9 mouse cellular contexts compared by ENCODE assay signal in genomic region chr1:155212081-155212480, GRCm38 (mm10). TPM values are rescaled to one million over a fixed set of nuclear protein-coding genes. Genes with fewer than 3 reads are reported as not detected.
DNase-seq lines count a peak whose midpoint lies in the region; ATAC-seq and TF ChIP-seq lines count a peak whose summit lies in the region.
"Had no signal": no experiment of that assay in that cellular context is flagged by ENCODE, and none has a peak within 500 bp of the region (broad histone marks: within the 10 kb centered on the region; RNA-seq: fewer than 3 reads in every experiment).

No protein-coding gene starts in this region.

- 33% methylated on average over 4 of the region's 4 CpGs for WGBS in lung, embryonic 15.5 days
- WGBS in lung, adult 2 months: 21% methylated on average over 4 of the region's 4 CpGs
- 20% methylated on average over 4 of the region's 4 CpGs for WGBS in neural tube, embryonic 14.5 days

- DNase-seq in adrenal gland, adult 2 months: peak; percentile 52
- no peak for DNase-seq in adrenal gland, postnatal 4 days (ENCODE audit: low spot score in 2 of 2)
- DNase-seq in lung, adult 2 months: no peak
- DNase-seq in kidney, postnatal 10 days: peak; percentile 45
- no peak for DNase-seq in left cerebral cortex, adult 9 months (ENCODE audit: low spot score in 2 of 2)
- DNase-seq in embryo, embryonic 10 days (ENCODE audit: low spot score): no peak

- no peaks in the 10 kb centered on the region for H3K27me3 ChIP-seq in lung, embryonic 15.5 days
- no peaks in the 10 kb centered on the region for H3K27me3 ChIP-seq in neural tube, embryonic 14.5 days (ENCODE audit: control insufficient read depth, insufficient read depth, low read length)

- no peak overlapping the region for H3K4me3 ChIP-seq in lung, embryonic 15.5 days
- no peak overlapping the region for H3K4me3 ChIP-seq in lung, adult 2 months (replicated peaks; ENCODE audit: extremely low read depth, low read depth, low read length)
- no peak overlapping the region for H3K4me3 ChIP-seq in neural tube, embryonic 14.5 days (ENCODE audit: low read depth, low read length)
- H3K4me3 ChIP-seq: megakaryocyte, embryonic 14.5 days had no signal

- 0 out of 2 replicates have a peak, but pooled peaks have one; percentile 1 for ATAC-seq in lung, embryonic 15.5 days (ENCODE audit: borderline replicate concordance, extremely low read depth, low FRiP score, low TSS enrichment)
- 0 out of 2 replicates have a peak, but pooled peaks have one; percentile 5 for ATAC-seq in neural tube, embryonic 14.5 days (ENCODE audit: low read depth)

- peak overlapping the region; percentile 5; the same call in 1 of the 2 replicates for H3K4me2 ChIP-seq in lung, embryonic 15.5 days
- no peak overlapping the region for H3K4me2 ChIP-seq in neural tube, embryonic 14.5 days (ENCODE audit: low read depth, low read length)

- no peak for TF ChIP-seq CTCF in lung, adult 2 months (IDR thresholded peaks at IDR 0.05; ENCODE audit: insufficient read depth, low read length)

- H3K27ac ChIP-seq in lung, embryonic 15.5 days: peak overlapping the region; percentile 86
- H3K27ac ChIP-seq in neural tube, embryonic 14.5 days (ENCODE audit: low read depth, low read length): peak overlapping the region; percentile 72; the same call in 1 of the 2 replicates

- no peak for TF ChIP-seq POLR2A in lung, adult 2 months (IDR thresholded peaks at IDR 0.05; ENCODE audit: borderline replicate concordance, extremely low read depth, low read depth, low read length)

- no peaks in the 10 kb centered on the region for H3K36me3 ChIP-seq in lung, embryonic 15.5 days
- no peaks in the 10 kb centered on the region for H3K36me3 ChIP-seq in neural tube, embryonic 14.5 days (ENCODE audit: control insufficient read depth, insufficient read depth, low read length)

- H3K9me3 ChIP-seq in lung, embryonic 15.5 days: no peaks in the 10 kb centered on the region
- no peaks in the 10 kb centered on the region for H3K9me3 ChIP-seq in neural tube, embryonic 14.5 days (ENCODE audit: control insufficient read depth, low read length)
- H3K9me3 ChIP-seq: megakaryocyte, embryonic 14.5 days had no signal

- H3K9ac ChIP-seq in lung, embryonic 15.5 days: 0 out of 2 replicates have a peak overlapping the region, but pooled peaks have one; percentile 17
- H3K9ac ChIP-seq in neural tube, embryonic 14.5 days (replicated peaks; ENCODE audit: low read depth, low read length): peak overlapping the region; percentile 13; the same call in 1 of the 2 replicates

- peaks cover 65% of the 10 kb centered on the region for H3K4me1 ChIP-seq in lung, embryonic 15.5 days
- H3K4me1 ChIP-seq in lung, adult 2 months (ENCODE audit: control insufficient read depth, insufficient read depth, low read length): peaks cover 12% of the 10 kb centered on the region
- H3K4me1 ChIP-seq in neural tube, embryonic 14.5 days (ENCODE audit: control insufficient read depth, insufficient read depth, low read length): peaks cover 23% of the 10 kb centered on the region

RNA-seq across cellular contexts. Expression of gene BC034090, which starts 32.2 kb away (rescaled TPM):
- 10 to 100 TPM; 29.6 to 33.5 TPM for total RNA-seq in adrenal gland, adult 2 months (2021)
- polyA plus RNA-seq in adrenal gland, adult 2 months (2012; rRNA removed): 30.6 and 32.7 TPM in 2 replicates
- 10 to 100 TPM; 34.2 to 36.5 TPM for total RNA-seq in adrenal gland, postnatal 4 days (2021)
- polyA plus RNA-seq in lung, embryonic 15.5 days (2015; fragmentation: Nextera tagmentation; extraction: Ambion mirVana): 4.0 and 4.2 TPM in 2 replicates
- 9.3 and 9.9 TPM in 2 replicates for polyA plus RNA-seq in lung, adult 2 months (2012; rRNA removed)
- 3.8 and 4.1 TPM in 2 replicates for polyA plus RNA-seq in neural tube, embryonic 14.5 days (2014; fragmentation: Nextera tagmentation; extraction: Ambion mirVana)

RNA-seq across cellular contexts. Expression of gene Stx6, which starts 53.6 kb away (rescaled TPM):
- total RNA-seq in adrenal gland, adult 2 months (2021): 10 to 100 TPM; 50.7 to 58.4 TPM
- polyA plus RNA-seq in adrenal gland, adult 2 months (2012; rRNA removed): 84.3 and 92.3 TPM in 2 replicates
- 10 to 100 TPM; 72.5 to 76.7 TPM for total RNA-seq in adrenal gland, postnatal 4 days (2021)
- polyA plus RNA-seq in lung, embryonic 15.5 days (2015; fragmentation: Nextera tagmentation; extraction: Ambion mirVana): 81.5 and 87.2 TPM in 2 replicates
- 81.6 and 83.1 TPM in 2 replicates for polyA plus RNA-seq in lung, adult 2 months (2012; rRNA removed)
- polyA plus RNA-seq in neural tube, embryonic 14.5 days (2014; fragmentation: Nextera tagmentation; extraction: Ambion mirVana): 116 and 121 TPM in 2 replicates

Comparison
In these comparisons a context has a peak if more than half of its experiments do, and no peak if none do; other contexts are left out.
1. DNase-seq: peak in adrenal gland, adult 2 months (single experiment) and kidney, postnatal 10 days (single experiment); none in adrenal gland, postnatal 4 days (0 of 2), lung, adult 2 months (single experiment), left cerebral cortex, adult 9 months (0 of 2) and embryo, embryonic 10 days (single experiment).